Mouse (Mus musculus): Measurements from ENCODE around the gene Rfc5.

DNA sequence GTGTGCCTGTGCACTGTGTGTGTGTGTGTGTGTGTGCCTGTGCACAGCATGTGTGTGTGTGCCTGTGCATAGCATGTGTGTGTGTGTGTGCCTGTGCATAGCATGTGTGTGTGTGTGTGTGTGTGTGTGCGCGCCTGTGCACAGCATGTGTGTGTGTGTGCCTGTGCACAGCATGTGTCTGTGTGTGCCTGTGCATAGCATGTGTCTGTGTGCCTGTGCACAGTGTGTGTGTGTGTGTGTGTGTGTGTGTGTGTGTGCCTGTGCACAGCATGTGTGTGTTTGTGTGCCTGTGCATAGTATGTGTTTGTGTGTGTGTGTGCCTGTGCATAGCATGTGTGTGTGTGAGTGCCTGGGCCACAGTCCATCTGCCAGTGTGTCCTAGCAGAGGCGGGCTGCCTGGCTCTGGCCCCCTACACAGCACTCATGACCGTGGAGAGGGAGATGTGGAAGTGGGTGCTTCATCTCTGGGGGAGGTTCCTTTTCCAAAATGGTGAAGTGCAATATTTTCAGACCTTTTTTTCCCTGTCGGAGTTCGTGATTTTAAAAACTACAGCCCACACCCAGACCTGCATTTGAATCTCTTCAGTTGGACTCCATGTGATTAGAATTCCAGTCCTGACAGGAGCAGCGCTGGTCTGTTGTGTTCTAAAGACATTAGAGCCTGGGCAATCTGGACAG, 14.3 kb downstream of the Rfc5 start:
- TF ChIP-seq CTCF (IDR thresholded peaks at IDR 0.05; ENCODE audit: low read depth, low read length), result no peak
- no peak for TF ChIP-seq GATA2 (IDR thresholded peaks at IDR 0.05; ENCODE audit: borderline replicate concordance, low read depth, low read length)
- TF ChIP-seq GATA1 (IDR thresholded peaks at IDR 0.05; ENCODE audit: borderline replicate concordance, low read length), result no peak

Data from G1E (cell line).